Mouse (Mus musculus): ENCODE measurements at regions not wholly inside any gene's neighbourhood (a gene's known extent, or its start where the extent isn't known, plus 50 kb on each side); places are given as distances from the start of the nearest gene placed in this dataset.

DNA sequence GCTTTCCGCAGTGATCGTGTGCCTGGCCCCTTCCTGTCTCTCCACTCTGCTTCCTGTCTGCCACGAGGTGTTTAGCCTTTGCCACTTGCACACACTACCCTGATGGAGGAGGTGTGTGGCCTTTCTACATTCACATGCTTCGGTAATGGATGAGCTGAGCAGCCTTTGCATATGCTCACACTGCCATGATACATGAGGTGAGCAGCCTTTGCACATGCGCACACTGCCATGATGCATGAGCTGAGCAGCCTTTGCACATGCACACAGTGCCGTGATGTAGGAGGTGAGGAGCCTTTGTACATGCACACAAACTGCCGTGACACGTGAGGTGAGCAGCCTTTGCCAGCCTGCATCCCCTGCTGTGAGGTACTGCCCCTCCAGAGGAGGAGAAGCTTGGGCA is 58.3 kb downstream of the Erv3 start:
- in situ Hi-C loops (cut with MboI, MseI) = loop anchor here in 1 of 2 experiments (5.0 kb wide), 1 partner anchor 249 kb away; no protein-coding TSS in a partner anchor

DNA sequence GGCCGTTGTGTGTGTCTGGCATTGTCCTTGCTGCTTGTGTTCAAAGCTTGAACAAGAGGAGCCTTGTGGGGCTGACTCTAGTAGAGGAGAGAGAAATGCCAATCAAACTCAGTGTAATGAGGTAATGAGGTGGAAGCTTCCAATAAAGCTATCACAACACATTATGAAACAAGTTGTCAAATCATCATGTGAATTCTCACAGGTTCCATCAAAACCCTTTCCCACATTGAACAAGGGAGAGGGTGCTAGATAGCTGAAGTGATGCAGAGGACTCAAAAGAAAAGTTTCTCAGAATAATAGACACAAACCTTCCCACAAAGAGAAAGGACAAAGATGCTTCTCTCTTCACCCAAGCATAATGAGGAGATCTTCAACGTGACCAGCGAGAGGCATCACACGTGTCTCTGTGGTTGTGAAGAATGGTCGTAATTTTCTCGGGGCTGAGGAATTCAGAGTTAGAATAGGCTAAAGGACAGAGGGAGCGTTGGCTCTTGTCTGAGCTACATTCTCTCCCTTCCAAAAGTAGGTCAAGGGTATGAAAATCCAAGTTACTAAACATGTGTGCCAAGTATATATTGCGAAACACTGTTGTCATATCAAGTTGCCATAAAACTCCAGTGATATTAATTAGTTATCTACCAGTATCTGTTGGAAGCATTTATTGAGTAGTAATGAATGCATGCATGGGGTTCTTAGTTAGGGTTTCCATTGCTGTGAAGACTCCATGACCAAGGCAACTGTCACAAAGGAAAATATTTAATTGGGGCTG is 59.2 kb downstream of the Erv3 start:
- in situ Hi-C loops (cut with MboI, MseI) = loop anchor here in 1 of 2 experiments (5.0 kb wide), 1 partner anchor 248 kb away; no protein-coding TSS in a partner anchor

DNA sequence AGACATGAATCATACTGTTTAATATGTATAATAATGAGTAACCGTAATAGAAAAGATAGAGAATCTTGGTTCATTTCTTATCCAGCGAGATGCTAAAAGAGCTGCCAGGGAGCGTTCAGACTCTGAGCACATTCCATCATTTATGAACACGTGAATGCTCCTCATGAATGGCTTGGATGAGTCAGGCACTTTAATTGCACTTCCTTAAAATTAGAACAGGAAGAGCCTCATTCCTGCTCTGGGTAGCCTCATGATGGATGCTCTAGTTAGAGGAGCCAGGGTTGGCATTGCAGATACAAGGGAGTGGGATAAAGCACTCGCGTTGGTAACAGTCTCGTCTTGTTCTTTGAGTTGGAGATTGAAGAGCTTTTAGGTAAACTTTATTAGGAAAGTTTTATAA is 60.1 kb downstream of the Erv3 start:
- in situ Hi-C loops (cut with MboI, MseI) = loop anchor here in 1 of 2 experiments (10.0 kb wide), 1 partner anchor 485 kb away; no protein-coding TSS in a partner anchor

DNA sequence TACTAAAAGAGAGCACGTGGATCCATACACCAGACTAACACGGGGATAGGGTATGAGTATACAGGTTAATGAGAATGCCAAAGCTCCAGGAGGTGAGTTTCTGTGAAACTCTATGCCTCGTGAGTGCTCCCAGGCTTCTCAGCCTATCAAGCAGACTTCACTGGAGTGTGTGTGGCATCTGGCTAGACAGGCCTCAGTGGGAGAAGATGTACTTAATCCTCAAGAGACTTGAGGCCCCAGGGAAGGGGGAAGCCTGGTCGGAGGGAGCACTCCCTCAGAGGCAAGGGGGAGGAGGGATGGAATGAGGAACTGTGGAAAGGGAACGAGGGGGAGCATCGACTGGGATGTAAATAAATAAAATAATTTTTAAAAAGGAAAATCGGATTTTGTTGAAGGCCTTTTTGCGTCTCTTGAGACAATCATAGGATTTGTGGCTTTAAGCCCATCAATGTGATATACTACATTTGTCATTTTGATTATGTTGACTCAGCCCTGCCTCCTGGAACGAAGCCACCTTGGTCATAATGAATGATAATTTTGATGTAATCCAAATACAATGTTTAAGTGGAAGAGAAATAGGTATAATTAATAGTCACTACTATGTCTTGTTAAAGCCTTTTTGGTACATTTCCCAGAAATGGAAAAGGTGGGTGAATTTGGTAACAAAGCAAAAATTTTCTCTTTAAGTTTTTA is 62.4 kb downstream of the Erv3 start:
- in situ Hi-C loops (cut with MboI, MseI) = loop anchor here in 1 of 2 experiments (10.0 kb wide), 1 partner anchor 482 kb away; no protein-coding TSS in a partner anchor

DNA sequence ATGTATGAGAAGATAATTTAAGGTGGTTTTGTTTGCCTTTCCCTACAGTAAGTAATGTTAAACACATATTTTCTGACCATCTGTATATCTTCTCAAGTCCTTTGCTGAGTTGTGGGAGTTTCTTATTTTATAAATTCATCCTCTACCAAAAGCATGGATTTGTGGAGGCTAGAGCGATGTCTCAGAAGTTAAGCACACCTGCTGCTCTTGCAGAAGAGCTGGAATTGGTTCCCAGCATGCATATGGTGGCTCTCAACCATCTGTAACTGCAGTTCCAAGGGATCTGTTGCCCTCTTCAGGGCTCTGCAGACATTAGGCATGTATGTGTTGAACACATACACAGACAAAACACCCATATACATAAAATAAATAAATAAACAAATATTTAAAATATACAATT is 84.2 kb downstream of the Erv3 start:
- in situ Hi-C loops (cut with MboI, MseI) = loop anchor here in 1 of 2 experiments (10.0 kb wide), 1 partner anchor 1389 kb away; no protein-coding TSS in a partner anchor

DNA sequence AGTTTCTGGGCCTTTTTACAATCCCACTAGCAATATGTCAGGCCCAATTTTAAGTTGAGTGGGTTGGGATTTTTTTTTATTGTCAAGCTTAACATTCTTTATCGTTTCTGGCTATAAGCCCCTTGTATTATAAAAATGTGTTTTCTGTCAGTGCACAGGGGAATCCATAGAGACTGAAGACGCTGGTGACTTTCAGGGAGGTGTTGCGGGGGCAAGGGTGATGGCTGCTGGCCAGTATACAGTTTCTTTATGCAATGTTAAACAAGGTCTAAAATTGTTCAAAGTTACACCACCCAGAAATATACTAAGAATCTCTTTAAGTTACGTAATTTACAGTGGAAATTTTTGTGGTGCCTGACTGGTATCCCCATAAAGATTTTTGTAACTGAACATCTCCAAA is 85.9 kb downstream of the Erv3 start:
- in situ Hi-C loops (cut with MboI, MseI) = loop anchor here in 1 of 2 experiments (10.0 kb wide), 1 partner anchor 1391 kb away; no protein-coding TSS in a partner anchor

DNA sequence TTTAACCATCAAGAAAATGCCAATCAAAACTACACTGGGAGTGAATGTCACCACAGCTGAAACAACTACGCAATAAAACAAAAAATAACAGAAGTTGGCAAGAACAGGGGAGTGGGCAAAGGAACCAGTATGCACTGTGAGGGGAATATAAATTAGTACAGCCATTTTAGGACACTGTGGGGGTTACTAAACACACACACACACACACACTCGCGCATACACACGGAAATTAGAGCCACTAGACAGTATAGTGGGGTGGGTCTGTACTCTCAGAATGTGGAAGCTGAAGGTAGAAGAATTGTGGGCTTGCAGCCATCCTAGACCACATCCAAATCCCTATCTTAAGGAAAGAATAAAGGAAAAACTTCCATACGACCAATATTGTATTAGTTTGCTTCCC is 87.4 kb downstream of the Erv3 start:
- in situ Hi-C loops (cut with MboI, MseI) = loop anchor here in 1 of 2 experiments (10.0 kb wide), 1 partner anchor 1393 kb away; no protein-coding TSS in a partner anchor

DNA sequence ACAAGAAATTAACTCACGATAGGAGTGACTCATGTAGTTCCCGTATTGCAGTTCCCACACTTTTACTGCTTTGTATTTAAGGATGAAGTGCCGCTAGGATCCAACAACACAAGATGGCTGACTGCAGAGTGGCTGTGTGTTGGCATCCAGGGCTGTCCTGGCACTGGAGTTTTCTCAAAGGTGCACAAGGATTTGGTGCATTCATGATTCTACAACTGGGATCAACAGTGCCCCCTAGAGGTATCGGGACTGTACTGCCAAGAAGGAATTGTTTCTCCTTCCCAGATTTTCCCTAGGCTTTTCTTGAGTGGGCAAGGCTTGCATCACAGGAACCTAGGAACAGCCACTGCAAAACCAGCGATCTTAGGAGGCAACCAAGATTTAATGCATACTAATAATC is 88.7 kb downstream of the Erv3 start:
- in situ Hi-C loops (cut with MboI, MseI) = loop anchor here in 1 of 2 experiments (10.0 kb wide), 1 partner anchor 1394 kb away; no protein-coding TSS in a partner anchor

DNA sequence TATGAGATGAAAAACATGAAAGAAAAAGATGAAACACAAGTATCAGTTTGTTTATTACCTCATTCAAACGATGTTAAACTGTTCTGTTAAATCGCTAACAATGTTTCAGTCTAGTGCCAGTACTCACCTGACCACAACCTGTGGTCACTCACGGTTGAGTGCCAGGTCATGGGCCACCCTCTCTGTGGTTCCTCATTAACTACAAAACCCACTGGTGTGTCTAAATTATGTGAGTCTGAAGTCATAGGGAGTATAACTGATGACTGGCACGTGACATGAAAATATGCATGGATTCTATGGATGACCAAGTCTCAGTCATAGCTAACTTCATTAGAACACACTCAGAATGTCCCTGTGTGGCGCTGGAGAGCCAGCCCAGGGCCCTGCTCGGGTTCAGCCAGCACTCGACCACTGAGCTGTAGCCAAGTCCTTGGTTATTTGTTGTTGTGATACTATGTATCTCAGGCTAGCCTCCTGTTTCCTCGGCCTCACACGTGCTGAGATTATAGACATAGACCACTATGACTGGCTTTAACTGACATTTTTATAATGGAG is 89.8 kb downstream of the Erv3 start:
- in situ Hi-C loops (cut with MboI, MseI) = loop anchor here in 1 of 2 experiments (10.0 kb wide), 1 partner anchor 1395 kb away; no protein-coding TSS in a partner anchor

DNA sequence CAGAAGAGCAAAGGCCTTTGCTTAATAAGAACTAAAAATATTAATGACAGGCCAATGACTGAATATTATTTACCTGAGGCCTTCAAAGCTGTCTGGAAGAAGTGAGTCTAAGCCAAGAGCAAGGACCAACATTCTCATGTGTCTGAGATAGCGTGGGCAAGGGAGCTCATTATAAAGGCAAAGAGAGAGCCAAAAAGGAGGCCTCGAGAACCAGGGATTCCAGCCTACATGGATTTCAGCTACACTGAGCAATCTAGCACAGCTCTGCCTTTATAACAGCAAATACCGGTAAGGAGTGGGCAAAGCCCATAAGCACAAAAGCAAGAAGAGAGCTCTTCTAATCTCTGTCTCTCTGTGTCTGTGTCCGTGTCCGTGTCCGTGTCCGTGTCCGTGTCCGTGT is 93.0 kb downstream of the Erv3 start:
- in situ Hi-C loops (cut with MboI, MseI) = no loop called here

DNA sequence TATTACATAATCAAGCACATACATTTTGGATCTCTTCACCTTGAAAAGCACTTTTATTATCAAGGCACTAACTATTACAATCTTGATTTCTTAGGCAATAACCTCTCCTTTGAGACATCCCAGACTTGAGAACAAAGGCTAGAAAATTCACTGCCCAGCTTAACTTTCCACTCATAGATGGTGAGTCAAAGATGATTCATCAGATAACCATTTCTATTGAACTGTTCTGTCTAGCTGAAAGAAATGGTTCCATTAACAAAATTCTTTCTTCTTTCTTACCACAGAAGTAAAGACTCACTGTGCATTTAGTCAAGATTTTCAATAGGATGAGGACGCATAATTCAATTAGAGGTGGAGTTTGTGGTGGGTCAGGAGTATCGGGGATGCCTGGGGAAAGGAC is 98.0 kb downstream of the Erv3 start:
- in situ Hi-C loops (cut with MboI, MseI) = no loop called here

DNA sequence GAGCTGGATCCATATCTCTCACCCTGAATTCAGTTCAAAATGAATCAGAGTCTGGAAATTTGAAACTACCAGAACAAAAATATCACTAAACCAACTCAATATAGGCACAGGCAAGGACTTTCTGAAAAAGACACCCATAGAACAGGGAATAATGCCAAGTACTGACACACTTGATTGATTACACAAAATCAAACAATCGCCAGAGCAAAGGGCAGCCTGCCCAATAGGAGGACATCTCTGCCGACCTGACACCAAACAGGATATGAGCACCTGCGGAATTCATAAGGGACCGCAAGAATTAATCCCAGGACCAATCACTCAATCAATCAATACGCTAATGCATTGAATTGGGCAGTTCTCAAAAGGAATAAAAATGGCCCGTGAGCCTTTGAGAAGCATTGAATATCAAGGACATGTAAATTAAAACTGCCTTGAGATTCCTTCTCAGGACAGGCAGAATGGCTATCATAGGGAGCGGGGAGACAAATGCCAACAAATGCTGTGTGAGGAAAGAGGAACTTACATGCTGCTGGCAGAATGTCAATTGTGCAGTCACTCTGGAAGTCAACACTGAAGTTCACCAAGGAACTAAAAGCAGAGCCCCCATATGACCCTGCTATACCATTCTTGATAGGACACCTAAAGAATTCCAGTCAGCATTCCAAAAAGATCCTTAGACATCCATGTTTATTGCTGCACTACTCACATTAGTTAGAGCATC is 102.2 kb downstream of the Erv3 start:
- in situ Hi-C loops (cut with MboI, MseI) = no loop called here

DNA sequence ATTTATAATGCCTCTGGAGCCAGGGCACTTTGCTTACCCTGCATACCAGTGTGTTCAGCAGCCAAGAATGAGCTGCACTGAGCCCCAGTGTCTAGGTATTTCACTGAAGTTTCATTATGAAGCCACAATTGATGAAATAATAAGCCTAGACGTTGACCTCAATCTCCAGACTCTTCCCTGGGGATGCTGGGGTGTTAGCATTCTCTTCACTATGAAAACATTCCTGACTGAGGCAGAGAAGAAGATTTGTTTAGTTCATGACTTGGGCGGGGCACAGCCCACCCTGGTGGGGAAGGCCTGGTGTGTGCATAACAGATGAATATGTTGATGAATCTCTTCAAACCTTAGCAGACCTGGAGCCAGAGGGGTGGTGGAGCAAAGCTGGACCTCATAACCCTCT is 104.4 kb downstream of the Erv3 start:
- in situ Hi-C loops (cut with MboI, MseI) = no loop called here

DNA sequence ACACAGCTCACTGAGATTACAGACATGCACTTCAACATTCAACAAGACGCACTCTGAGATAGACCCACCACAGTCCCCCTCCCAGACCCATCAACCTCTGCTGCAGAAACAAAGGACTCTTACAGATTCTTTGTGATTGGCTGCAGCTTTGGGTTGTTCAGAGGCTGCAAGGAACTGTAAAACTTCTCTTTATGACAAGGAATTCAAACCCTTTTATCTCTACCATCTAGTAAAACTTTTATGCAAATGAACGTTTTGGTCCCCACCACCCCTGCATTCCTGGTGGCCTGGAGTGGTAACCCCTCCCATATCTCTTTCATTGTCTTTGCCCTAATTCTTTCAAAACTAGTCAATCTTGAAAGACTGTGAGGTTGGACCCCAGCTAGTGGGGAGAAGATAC is 106.1 kb downstream of the Erv3 start:
- in situ Hi-C loops (cut with MboI, MseI) = no loop called here

DNA sequence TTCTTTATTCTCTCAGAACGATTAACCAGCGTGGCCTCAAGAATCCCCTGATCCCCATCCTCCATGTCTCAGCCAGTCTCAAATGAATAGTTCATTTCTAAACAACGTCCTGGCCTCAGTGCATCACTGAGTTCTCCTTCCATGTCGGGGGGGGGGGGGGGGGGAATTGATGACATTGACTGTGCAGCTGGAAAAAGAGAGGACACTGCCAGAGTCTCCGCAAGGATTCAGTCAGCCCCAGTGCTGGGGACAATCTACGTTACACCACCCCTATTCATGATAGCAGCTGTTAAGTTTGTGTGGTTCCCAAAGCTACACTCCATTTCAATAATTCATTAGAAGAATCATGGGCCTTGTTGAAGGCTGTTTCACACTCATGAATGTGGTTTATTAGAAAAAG is 108.9 kb downstream of the Erv3 start:
- in situ Hi-C loops (cut with MboI, MseI) = no loop called here

DNA sequence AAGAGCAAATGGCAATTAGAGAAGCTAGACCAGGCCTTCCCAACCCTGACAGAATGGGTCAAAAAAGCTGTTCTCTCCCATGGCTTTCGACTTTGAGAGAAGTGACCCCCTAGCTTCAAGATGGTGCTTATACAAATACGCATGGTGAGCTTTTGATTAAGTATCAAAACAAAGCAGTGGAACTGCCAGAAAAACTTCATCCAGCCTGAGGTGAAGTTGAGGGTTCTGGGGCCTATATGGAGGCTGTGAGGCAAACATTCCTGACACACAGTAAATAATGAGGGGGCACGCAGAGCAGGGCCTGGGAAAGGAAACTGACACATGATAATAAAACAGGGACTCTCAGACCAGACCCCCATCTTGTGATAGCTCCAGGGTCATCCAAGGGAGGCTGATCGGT is 109.3 kb downstream of the Erv3 start:
- in situ Hi-C loops (cut with MboI, MseI) = no loop called here

DNA sequence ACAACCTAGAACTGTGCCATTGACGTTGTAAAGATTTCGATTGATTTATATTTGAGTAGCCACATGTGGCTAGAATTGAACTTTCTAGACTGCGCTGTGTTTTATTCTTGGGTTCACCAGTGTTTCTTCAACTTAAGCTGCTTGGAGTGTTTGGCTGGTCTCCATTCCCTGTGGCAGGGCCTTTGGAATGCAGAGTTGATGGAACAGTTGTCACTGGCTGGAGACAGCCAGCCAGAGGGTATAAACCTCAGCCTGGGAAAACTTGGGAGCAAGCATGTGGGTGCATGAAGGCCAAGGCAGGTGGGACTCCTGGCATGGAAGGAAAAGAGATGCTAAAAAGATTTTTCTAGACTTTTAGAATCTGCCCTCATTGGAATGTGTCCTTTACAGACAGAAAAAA is 109.8 kb downstream of the Erv3 start:
- in situ Hi-C loops (cut with MboI, MseI) = no loop called here

DNA sequence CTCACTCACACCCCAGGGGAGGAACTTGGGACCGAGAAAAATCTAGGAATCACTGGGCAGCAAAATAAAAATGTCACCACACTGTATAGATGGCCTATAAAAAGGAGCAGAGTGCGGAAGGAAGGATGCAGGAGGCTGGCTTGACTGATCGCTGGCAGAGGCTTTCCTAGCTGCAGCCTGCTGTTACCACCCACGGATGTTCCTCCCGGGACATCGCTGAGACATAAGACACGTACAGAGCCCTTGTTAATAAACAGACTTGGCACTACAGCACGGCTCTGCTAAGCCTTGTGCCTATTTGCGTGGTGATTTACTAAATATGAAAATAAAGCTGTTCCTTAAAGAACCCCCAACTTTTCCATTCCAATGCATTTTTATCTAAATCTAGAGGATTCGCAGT is 110.8 kb downstream of the Erv3 start:
- in situ Hi-C loops (cut with MboI, MseI) = no loop called here

DNA sequence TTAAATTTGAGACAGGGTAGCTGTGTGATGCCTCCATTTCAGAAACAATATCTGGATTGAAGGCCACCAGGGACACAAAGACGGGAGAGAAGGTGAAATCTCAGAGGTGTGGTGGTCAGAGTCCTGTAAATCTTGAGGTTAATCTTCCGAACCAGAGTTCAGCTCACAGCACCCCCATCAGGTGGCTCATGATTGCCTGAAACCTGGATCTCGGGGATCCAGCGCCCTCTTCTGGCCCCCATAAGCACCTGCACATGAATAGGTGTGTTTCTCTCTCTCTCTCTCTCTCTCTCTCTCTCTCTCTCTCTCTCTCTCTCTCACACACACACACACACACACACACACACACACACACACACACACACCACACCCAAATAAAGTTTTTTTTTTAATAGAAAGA is 111.8 kb downstream of the Erv3 start:
- in situ Hi-C loops (cut with MboI, MseI) = no loop called here

DNA sequence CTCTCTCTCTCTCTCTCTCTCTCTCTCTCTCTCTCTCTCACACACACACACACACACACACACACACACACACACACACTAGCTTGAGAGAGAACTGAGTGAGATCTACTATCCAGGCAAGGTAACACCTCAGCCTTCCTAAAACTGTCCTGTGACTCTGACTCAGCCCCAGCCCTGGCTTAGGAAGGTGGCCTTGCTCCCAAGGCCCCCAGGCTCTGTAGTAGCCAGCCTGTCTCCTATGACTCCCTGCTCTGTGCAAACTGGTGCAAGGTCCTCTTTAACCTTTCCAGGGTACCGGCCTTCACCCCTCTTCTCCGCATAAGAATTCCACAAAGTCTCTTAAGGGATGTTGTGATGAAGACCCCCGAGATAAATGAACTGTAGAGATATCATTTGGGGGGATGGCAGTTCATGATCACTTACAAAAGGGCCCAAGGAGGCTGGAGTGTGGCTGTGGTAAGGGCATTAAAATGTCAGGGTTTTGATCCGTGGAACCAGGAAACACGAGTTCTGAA is 114.1 kb downstream of the Erv3 start:
- in situ Hi-C loops (cut with MboI, MseI) = no loop called here

DNA sequence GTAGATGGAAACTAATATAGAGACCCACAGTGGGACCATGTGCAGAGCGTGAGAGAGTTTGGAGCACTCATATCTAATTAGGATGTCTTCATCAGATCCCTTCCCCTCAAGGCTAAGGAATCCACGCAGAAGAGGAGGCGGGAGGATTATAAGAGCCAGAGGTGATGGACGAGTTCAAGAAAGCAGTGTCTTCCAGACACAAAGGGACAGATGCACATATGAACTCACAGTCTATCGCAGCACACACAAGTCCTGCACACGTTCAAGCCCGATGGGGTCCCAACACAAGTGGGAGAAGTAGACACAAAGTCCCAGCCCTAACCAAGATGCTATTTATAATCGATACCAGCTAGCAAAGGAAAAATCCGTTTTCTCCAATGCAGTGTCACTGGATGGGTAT is 114.6 kb downstream of the Erv3 start:
- in situ Hi-C loops (cut with MboI, MseI) = no loop called here

All from T-helper 17 cell (primary cell).